Mouse (Mus musculus) midbrain, postnatal 0 days (tissue): ENCODE results near the gene RPS10-NUDT3. TPM values are rescaled to one million over a fixed set of nuclear protein-coding genes. Genes with fewer than 3 reads are reported as not detected.

ENCODE experiments used
- ATAC-seq: fragments of 200-750 bp; cut with Nextera tagmentation; 2 replicates; pipeline ENCODE4 v1.8.0; 2017; ENCODE audit warnings: moderate number of reproducible peaks, mild to moderate bottlenecking, moderate TSS enrichment, moderate library complexity; ENCODE audit not compliant: low FRiP score
- DNase-seq: peaks from one replicate; pipeline ENCODE4 v3.0.0-alpha.2; 2015; ENCODE audit warnings: low spot score
- H3K27ac ChIP-seq: fragments of 300-500 bp; sonication (generic); 2 replicates; pipeline ENCODE4 v1.5.1; 2014; ENCODE audit warnings: low read depth, mild to moderate bottlenecking, low read length, mixed read lengths
- H3K27me3 ChIP-seq: fragments of 300-500 bp; sonication (generic); 2 replicates; pipeline ENCODE4 v1.6.1; 2014; ENCODE audit warnings: low read length, control low read depth, mixed read lengths; ENCODE audit not compliant: insufficient read depth
- H3K36me3 ChIP-seq: fragments of 300-500 bp; sonication (generic); 2 replicates; pipeline ENCODE4 v1.6.1; 2014; ENCODE audit warnings: low read length, control low read depth, mixed read lengths; ENCODE audit not compliant: insufficient read depth
- H3K4me1 ChIP-seq: fragments of 300-500 bp; sonication (generic); 2 replicates; pipeline ENCODE4 v1.6.1; 2014; ENCODE audit warnings: mild to moderate bottlenecking, control low read depth, antibody characterized with exemption, low read length, mixed read lengths; ENCODE audit not compliant: insufficient read depth
- H3K4me2 ChIP-seq: fragments of 300-500 bp; sonication (generic); 2 replicates; pipeline ENCODE4 v1.6.1; 2014; ENCODE audit warnings: low read depth, mild to moderate bottlenecking, low read length, mixed read lengths; ENCODE audit not compliant: poor library complexity, severe bottlenecking
- H3K4me3 ChIP-seq: fragments of 300-500 bp; sonication (generic); 2 replicates; pipeline ENCODE4 v1.5.1; 2014; ENCODE audit warnings: low read depth, mild to moderate bottlenecking, low read length, moderate library complexity
- H3K9ac ChIP-seq: fragments of 300-500 bp; sonication (generic); replicated peaks from 2 replicates; pipeline ENCODE4 v1.6.1; 2014; ENCODE audit warnings: mild to moderate bottlenecking, low read length, moderate library complexity, mixed read lengths; ENCODE audit not compliant: poor library complexity, severe bottlenecking
- H3K9me3 ChIP-seq: fragments of 300-500 bp; sonication (generic); 2 replicates; pipeline ENCODE4 v1.6.1; 2016; ENCODE audit warnings: low read length, control low read depth
- CTCF ChIP-seq: IDR thresholded peaks from 2 replicates; pipeline ENCODE4 v1.5.1; 2016; ENCODE audit warnings: antibody characterized with exemption, mild to moderate bottlenecking
- WGBS: fragments of 180-500 bp; shearing (Covaris S2); extraction: QIAGEN DNeasy Blood & Tissue Kit; methylation state at CpG from one replicate; pipeline ENCODE4 v1.1.7; 2014; 5-methylcytosine and 5-hydroxymethylcytosine counted together
- polyA plus RNA-seq: library from polyadenylated mRNA; unstranded; fragments of >200 nt; fragmentation: Nextera tagmentation; extraction: Ambion mirVana; gene quantifications from 2 replicates; pipeline ENCODE4 v1.2.1, GENCODE M21; 2015
- total RNA-seq: library from RNA; depleted of rRNA; stranded (reverse); fragments of >200 nt; gene quantifications from 2 replicates; pipeline ENCODE4 v1.2.3, GENCODE M21; 2014

The RPS10-NUDT3 gene
- total and polyA plus RNA-seq, 2 experiments from 2014 or later = not detected

- DNase-seq = no peak
- no peak for TF ChIP-seq CTCF
- Histone ChIP-seq H3K9me3 (no peaks in the 10 kb centered on the region), H3K27ac (no peak overlapping the region), H3K4me3 (no peak overlapping the region), H3K4me2 (no peak overlapping the region), H3K9ac (no peak overlapping the region), H3K4me1 (no peaks in the 10 kb centered on the region), H3K27me3 (no peaks in the 10 kb centered on the region), H3K36me3 (peaks cover 33% of the 10 kb centered on the region)
- 85% methylated on average over 21 of the region's 21 CpGs for WGBS
- no peak for ATAC-seq
Measured at GRCm38 (mm10) chr17:27596376-27597190, 38.4 kb downstream of the RPS10-NUDT3 start.

GRCm38 (mm10) chr17:27595659-27596375 is 39.2 kb downstream of the RPS10-NUDT3 start:
- Histone ChIP-seq H3K4me3 (no peak overlapping the region), H3K9ac (no peak overlapping the region), H3K27me3 (no peaks in the 10 kb centered on the region), H3K36me3 (peaks cover 37% of the 10 kb centered on the region), H3K27ac (no peak overlapping the region), H3K9me3 (no peaks in the 10 kb centered on the region), H3K4me1 (no peaks in the 10 kb centered on the region), H3K4me2 (no peak overlapping the region)
- 85% methylated on average over 15 of the region's 15 CpGs for WGBS
- TF ChIP-seq CTCF = peak; percentile 12; the same call in 1 of the 2 replicates
- no peak for DNase-seq
- no peak for ATAC-seq

GRCm38 (mm10) chr17:27592565-27592910 is 42.5 kb downstream of the RPS10-NUDT3 start:
- Histone ChIP-seq H3K27ac (no peak overlapping the region), H3K4me2 (no peak overlapping the region), H3K9ac (no peak overlapping the region), H3K4me1 (no peaks in the 10 kb centered on the region), H3K9me3 (no peaks in the 10 kb centered on the region), H3K4me3 (no peak overlapping the region), H3K27me3 (no peaks in the 10 kb centered on the region), H3K36me3 (peaks cover 41% of the 10 kb centered on the region)
- TF ChIP-seq CTCF = no peak
- WGBS = 98% methylated on average over 7 of the region's 7 CpGs
- DNase-seq = no peak
- no peak for ATAC-seq

- 87% methylated on average over 12 of the region's 12 CpGs for WGBS
- peaks cover 43% of the 10 kb centered on the region for H3K36me3 ChIP-seq
Measured at GRCm38 (mm10) chr17:27591826-27592564, 43.0 kb downstream of the RPS10-NUDT3 start.

GRCm38 (mm10) chr17:27588231-27588630 is 46.8 kb downstream of the RPS10-NUDT3 start:
- Histone ChIP-seq H3K9me3 (no peaks in the 10 kb centered on the region), H3K4me1 (no peaks in the 10 kb centered on the region), H3K4me3 (no peak overlapping the region), H3K4me2 (no peak overlapping the region), H3K9ac (no peak overlapping the region), H3K27me3 (no peaks in the 10 kb centered on the region), H3K27ac (no peak overlapping the region), H3K36me3 (peaks cover 20% of the 10 kb centered on the region)
- no peak for TF ChIP-seq CTCF
- ATAC-seq (no peak), DNase-seq (no peak)
- 82% methylated on average over 8 of the region's 8 CpGs for WGBS

More at GRCm38 (mm10) chr17:27591826-27592564, 43.0 kb downstream of the RPS10-NUDT3 start:
- Histone ChIP-seq H3K4me1 (no peaks in the 10 kb centered on the region), H3K27me3 (no peaks in the 10 kb centered on the region), H3K9me3 (no peaks in the 10 kb centered on the region), H3K4me3 (no peak overlapping the region), H3K4me2 (no peak overlapping the region), H3K27ac (no peak overlapping the region), H3K9ac (no peak overlapping the region)
- ATAC-seq (no peak), DNase-seq (no peak)
- peak; percentile 46 for TF ChIP-seq CTCF
